Mouse (Mus musculus) cerebellum, postnatal 25 days (tissue): ENCODE data around the gene Nr2c2ap.

Source experiments
- DNase-seq, 2 experiments: peaks; one replicate each; pipeline ENCODE4 v3.0.0; 2021; ENCODE audit warnings: mixed read lengths in 2 of 2

Nr2c2ap gene

DNA sequence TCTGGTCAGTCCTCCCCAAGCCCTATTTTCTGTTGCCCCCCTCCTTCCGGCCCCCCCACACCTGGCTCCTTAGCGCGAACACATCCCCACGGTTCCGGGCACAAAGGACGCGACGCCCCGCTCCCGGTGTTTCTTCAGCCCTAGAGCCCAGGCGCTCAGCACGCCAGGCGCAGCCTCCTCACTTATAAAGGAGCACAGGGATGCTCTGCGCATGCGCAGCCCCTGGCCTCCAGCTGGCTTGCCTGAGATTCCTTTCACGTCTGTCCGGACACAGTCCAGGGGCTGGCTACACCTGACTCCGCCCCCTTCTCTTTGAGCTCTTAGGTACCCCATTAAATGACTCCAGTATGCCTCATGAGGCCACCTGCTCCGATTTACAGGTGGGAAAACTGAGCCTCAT lies 10.5 kb upstream of the Nr2c2ap start, which contains the start of gene Ncan:
TSS of gene Ncan (minus strand) at position 207 of the 400 bp plus-strand sequence.
- peak; percentile 92 to 94 for DNase-seq

DNA sequence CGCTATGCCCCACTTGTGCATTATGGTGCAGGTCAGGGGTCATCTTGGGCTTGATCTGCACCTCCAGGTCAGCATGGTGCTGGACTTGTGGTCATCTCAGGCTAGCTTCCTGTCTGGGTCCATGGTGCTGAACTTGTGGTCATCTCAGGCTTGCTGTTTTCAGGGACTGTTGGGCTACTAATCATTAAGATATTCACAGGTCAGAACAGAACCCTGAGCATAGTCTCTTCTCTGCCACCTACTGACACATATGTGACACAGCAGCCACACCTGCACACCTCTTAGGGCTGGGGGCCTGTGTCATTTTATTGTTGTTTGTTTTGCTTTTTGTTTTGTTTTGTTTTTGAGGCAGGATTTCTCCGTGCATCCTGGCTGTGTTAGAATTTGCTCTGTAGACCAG lies 8.3 kb upstream of the Nr2c2ap start:
- peak in 1 of 2 experiments; percentile 36 for DNase-seq

DNA sequence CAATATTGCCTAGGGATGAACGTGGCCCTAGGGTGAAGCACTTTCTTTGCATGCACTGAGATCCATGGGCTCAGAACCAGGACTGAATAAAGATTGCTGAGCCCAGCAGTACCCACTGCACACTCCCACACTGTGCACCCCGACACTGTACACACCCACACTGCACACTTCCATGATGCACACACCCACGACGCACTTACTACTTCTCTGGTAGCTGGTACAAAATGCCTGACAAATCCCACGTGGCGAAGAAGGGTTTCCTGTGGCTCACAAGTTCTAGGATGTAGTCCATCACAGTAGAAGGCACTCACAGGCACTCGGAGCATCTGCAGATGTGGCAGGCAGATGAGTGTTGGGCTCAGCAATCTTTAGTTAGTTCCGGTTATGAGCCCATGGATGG lies 6.1 kb upstream of the Nr2c2ap start:
- DNase-seq = no peak

DNA sequence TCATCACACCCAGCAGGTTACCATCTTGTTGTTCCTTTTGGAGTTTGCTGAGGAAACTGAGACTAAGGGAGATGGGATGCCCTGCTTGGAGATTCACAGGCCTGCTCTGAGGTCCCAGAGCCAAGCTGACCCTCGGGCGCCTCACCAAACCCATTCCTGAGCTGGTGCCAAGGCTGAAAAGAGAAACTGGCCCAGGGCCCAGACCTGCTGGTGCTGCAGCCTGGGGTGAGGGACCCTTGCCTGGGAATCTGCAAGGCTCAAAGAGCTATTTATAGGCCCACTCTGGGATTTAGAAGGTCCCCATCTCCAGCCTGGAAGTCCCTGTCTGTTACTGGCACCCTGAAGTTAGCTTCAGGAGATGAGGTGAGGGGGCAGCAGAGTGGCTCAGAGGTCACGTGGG lies 2.7 kb upstream of the Nr2c2ap start:
- DNase-seq = peak; percentile 41 to 60

DNA sequence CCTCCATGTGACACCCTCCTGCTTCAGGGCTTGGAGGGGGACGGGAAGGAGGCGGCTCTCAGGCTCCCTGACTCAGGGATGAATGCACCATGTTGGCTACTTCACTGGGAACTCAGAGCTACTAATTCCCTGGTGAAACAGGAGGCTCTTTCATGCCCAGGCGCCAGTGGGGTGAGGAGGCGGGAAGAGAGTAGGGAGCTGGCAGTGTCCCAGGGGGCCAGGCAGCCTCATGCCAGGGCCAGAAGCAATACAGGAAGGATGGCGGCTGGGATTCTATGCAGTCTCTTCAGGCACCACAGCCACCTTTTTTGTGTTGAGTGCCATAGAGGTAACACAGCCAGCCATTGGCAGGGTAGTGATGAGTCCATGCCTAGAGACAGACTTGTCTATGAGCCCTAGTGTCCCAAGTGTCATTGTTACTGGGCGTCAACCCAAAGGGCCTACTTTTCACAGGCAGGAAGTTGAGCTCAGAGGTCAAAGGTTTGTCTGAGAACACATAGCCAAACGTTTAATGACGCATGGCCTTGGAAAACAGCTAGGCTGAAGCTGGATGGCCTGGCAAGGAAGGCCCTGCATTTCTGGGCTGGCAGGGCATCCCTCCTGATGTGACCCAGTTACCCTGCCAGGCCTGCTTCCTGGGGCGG lies 1.7 kb upstream of the Nr2c2ap start:
- DNase-seq = peak; percentile 50 to 71

DNA sequence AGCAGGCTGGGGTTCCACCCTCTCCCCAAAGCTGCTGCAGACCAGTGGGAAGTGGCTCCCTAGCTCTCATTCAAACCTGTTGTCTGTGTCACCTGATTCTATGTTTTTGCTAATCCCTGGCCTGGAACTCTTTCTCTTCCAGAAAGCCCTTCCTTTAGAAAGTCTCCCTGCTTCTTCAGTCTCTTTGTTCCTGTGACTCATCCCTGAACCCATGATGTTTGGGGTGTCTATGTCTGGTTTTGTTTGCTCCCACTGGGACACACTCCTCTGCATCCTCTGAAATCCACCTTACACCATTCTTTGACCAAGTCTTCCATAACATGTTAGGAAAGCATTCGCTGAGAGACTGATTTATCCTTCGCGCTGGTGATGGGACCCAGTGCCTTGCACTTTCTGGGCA lies 1.1 kb upstream of the Nr2c2ap start:
- no peak for DNase-seq

DNA sequence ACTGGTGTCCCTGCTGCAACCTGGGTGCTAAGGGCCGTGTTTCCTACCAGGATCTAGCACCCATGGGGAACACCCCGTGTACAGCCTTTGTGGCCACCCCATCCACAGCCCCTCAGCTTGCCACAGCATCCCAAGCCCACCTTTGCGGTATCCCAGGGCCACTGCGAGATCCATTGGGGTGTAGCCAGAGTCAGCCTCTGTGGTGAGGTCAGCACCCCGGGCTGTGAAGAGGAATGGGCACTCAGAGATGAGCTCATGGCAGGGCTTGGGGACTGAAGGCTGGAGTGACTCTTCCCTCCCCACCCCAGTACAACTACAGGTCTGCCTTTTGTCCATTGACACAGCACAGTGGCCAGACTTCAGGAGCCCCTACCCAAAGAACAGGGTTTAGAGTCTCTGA lies 3.0 kb downstream of the Nr2c2ap start:
- no peak for DNase-seq

DNA sequence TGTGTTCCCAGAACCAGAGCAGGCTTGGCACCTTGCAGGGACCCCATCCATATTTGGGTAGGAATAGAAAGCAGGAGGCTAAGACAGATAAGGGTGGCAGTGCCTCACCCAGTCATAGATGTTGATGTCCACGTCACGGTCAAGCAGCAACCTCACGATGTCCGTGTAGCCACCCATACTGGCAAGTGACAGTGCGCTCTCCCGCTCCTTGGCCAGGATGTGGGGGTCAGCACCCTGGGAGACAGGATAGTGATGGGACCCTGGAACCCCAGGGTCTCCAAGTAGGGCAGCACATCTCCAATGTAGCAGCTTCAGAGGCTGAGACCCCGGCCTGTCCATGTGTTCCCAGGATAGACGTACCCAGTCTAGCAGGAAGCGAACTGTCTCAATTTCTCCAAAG lies 3.8 kb downstream of the Nr2c2ap start:
- no peak for DNase-seq

DNA sequence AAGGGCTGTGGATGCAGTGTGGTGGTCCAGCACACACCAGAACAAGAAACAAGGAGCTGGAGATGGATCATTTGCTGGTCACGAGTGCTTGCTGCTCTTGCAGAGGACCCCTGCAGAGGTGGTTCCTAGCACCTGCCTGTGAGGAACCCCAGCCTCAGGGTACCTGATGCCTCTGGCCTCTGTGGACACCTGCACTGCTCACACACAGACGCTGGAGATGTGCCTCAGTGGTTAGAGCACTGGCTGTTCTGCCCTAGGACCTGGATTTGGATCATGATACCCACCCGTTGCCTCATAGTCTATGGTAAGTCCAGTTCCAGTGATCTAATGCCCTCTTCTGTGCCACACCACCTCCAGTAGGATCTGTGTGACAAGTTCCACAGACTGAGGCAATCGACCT lies 5.5 kb downstream of the Nr2c2ap start:
- no peak for DNase-seq

DNA sequence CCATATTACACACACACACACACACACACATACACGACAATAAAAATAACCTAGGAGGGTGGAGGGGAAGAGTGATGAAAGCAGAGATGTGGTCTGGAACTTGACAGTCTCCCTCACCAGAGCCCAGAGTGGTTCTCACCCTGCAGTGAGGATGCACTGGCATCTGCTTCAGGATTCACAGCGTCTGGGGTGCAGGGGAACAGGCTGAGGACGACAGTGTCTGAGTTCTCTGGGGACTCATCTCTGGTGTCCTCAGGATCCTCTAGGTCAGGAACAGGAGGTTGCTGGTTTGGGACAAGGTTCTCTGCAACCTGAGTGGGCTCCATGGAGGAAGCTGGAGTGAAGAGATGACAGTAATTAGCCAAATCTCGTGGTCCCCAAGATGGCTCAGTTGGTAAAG lies 6.8 kb downstream of the Nr2c2ap start:
- DNase-seq = no peak

DNA sequence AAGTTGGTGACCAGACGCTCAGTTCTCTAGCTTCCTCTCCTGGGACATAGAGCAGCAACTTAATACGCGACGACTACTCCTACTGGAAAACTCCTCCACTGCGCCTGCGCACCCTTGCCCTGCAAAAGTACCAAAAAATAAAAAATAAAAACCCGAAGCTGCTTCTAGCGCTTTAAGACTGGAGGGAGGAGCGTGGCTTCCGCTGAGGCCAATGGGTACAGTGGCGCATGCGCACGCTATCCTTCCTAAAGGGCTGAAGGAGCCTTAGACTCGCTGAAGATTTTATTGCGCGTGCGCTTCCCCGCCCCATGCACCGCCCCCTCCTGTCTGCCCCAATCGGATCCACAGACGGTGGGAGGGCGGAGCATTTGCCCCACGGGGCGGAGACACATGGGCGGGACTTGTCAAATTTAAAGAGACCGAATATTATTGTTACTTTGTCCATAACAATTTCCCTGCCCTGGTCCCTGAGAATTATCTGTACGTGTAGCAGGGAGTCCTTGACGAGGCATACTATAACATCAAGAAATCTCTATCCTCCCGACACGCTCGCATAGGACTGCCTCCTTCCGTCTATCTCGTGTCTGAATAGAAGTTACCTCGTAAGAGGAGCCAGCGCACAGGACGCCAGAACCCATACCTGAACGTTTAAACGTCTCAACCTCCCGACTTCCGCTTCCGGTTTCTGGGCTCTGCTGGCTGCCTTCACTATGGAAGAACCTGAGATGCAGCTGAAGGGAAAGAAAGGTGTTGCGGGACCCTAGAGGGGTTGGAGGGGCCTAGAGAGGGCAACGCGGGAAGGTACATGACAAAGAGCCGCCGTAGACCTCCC lies 8.1 kb downstream of the Nr2c2ap start, which contains the start of the genes Rfxank, Borcs8 and Mef2b:
TSS of gene Rfxank (minus strand) at position 129 of the 832 bp plus-strand sequence.
TSS of gene Borcs8 (plus strand) at position 474 of the 832 bp plus-strand sequence.
TSS of gene Mef2b (plus strand) at position 686 of the 832 bp plus-strand sequence.
- peak; percentile 97 to 99 for DNase-seq

DNA sequence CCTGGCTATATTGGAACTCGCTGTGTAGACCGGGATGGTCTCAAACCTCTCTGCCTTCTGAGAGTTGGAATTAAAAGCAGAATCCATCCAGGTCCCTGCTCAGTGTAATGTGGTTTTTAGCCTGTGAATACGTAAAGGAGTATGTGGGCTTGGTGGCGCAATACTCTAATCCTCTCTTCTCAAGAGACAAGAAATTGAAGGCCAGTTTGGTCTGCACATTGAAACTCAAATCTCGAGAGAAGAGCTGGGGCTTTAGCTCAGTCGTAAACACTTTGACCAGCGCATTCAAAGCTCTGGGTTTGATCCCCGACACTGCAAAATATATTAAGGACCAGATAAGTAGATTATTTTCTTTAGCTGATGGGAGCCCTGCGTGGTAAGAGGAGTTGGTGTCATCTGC lies 8.8 kb downstream of the Nr2c2ap start:
- no peak for DNase-seq

DNA sequence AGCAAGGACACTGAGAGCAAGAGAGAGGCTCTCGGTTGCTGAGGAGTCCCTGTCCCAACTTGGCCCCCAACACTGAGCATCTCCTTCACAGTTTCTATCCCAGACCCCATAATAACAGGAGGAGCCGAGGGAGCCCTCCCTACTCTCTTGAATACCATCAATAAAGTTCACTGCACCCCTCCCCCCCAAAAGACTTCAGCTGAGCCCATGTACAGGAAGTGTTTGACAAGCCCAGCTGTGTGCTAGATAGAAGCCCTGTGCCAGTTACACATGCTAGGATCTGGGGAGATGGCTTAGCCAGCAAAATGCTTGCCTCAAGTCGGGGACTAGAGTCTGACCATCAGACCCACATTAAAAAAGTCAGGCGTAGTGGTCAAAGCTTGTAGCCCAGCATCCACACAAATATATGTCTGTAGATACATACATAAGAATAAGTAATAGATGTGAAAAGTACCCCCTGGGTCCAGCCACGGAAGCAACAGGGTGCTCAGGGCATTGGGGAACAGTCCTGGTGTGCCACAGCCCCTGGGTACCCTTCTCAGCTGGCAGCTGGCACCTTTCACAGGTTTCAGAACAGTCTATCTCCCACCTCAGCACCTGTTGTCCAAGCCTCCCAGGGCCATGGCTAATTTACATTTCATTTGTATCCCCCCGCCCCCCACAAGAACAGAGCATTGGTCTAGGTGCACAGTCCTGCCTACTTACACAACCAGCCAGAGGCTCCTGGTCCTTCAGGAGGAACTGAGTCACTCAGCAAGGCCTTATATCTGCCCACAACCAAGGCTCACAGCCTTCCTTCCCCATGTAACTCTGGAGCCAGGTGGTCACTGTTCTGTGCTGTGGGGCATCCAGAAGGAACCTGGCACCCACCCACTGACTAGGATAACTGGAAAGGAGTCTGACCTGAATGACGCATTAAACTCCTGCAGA lies 16.8 kb downstream of the Nr2c2ap start:
- DNase-seq = no peak

DNA sequence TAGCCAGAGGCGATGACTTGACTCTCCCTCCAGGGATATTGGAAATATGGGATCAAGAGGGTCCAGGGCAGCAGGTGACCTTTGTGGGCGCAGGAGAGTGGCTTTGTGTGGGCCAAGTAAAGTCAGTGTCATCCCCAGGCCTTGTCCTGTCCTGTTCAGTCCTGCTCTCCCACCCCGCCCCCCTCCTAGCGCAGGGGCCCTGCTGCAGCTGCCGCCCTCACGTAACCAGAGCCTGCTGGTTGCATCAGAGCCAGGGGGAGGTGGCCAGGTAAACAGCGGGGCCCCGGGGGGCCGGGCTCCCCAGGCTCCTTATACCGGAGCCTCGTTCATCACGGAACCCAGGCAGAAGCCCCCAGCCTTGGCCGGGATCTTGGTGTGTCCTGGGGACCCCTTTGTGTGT lies 19.0 kb downstream of the Nr2c2ap start:
- DNase-seq = no peak

DNA sequence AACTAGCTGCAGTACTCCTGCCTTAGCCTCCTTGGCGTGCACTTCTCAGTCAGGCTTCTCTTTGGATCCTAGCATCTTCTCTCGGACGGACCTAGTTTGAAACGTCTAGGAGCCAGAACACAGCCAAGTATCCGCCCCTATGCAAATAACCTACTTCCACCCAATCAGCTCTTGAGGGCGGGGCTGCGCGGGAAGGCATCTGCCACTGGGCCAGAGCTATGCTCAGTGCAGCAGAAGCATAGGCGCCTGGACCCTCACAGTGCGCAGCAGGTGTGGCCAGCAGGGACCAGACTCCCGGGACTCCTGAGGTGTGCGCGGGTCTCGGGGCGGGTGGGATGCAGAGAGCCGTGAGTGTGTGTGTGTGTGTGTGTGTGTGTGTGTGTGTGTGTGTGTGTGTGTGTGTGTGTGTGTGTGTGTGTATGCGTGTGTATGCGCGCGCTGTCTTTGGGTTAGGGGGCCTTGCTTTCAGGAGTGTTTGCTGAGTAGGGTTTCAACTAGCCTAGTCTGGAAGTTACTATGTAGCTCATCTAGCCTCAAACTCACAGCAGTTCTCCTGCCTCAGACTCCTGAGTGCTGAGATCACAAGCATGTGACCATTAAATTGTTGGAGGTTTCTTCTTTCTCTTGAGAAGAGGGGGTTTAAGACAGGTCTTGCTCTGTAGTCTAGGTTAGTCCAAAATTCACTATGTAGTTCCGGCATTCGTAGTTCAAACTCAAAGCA lies 21.6 kb downstream of the Nr2c2ap start:
- peak; percentile 42 to 68 for DNase-seq

DNA sequence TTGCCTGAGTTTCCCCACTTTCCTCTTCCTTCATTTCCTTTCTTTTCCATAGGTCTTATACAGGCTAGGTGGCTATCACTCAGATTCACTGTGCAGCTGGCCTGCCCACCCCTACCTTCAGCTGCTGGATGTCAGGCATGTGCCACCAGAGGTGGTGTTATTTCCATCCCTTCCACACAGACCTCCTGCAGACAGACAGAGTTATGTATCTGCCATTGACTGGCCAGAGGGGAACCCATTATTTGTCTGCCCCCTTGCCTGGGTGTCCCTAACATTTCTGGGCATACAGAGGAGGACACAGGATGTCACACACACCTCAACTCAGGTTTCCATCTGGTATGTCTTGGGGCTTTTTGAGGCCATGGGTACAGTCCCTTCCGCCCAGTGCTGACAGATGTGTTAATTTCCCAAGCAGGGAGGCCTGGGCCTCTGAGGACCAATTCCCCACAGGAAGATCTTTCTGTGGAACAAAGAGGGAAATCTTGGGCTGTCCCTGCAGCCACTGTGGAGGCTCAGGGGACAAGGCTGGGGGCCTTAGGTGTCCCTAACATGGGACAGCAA lies 26.2 kb downstream of the Nr2c2ap start:
- no peak for DNase-seq

DNA sequence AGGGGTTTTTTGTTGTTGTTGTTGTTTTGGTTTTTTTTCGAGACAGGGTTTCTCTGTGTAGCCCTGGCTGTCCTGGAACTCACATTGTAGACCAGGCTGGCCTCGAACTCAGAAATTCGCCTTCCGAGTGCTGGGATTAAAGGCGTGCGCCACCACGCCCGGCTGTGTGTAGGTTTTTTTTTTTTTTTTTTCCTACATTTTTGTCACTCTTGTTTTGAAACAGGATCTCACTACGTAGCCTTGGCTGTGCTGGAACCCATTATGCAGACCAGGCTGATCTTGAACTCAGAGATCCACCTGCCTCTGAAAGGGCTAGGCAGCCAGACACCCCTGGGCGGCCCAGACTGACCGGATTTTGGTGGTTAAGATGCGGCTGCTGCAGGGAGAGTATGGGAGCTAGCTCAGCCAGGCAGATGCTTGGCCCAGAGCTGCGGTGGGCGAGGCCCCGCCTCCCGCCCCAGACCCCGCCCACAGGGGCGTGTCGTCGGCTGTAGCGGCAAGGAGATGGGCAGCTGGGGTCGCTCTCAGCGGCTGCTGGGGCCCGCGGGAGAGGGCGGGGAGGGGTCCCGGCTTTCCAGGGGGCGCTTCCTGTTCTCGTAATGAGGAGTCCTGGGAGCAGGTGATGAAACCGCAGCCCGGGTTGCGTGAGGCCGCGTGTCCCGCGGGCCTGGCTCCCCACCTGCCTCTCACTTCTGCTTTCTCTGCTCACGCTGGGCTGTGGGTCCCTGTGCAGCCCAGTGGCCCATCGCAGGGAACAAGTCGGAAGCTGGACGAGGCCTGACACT lies 27.1 kb downstream of the Nr2c2ap start:
- DNase-seq = peak; percentile 58 to 70

DNA sequence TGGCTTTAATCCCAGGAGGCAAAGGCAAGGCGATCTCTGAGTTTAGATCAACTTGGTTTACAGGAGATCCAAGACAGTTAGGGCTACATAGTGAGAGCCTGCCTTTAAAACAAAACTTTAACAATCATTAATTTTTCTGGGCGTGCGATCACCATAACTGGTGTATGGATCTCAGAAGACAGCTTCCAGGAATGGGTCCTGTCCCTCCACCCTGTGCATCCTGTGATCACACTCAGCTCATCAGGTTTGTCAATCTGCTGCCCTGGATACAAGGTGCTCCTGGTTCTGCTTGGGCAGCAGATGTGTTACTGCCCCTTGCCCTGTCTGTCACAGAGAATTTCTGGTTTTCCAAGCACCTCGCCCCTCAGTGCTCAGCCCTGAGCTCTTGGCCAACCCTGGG lies 28.1 kb downstream of the Nr2c2ap start:
- DNase-seq = no peak

DNA sequence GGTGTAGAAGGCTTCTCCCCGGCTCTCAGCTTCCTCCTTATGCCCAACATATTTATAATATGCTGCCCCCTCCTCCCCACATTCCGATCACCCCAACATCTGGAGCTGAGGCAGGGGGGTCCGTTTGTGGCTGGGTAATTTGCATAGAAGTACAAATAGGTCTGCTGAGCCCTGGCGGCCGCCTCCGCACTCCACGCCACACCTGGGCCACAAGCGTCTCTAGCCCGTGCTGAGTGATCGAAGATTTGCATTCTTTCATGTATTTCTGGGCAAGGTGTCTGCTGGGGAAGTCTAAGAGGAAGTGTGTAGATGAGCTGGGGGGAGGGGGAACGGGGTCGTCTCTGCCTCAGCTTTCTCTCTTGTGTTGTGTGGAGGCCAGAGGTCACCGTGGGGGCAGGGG lies 28.9 kb downstream of the Nr2c2ap start:
- DNase-seq = no peak

DNA sequence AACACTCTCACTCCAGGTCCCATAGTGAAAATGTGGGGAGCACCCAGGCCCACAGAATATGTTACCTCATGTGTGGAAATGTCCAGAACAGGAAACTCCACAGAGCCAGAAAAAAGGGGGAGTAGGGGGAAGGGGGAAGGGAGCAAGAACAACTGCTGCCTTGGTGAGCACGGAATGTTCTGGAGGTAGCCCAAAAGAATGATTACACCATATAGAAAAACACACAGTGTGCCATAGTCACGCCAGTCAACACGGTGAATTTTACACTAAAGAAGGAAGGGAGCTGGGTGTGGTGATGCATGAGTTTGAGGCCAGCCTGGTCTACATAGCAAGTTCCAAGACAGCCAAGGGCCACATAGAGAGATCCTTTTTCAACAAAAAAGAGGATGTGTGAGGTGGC lies 32.2 kb downstream of the Nr2c2ap start:
- no peak for DNase-seq

DNA sequence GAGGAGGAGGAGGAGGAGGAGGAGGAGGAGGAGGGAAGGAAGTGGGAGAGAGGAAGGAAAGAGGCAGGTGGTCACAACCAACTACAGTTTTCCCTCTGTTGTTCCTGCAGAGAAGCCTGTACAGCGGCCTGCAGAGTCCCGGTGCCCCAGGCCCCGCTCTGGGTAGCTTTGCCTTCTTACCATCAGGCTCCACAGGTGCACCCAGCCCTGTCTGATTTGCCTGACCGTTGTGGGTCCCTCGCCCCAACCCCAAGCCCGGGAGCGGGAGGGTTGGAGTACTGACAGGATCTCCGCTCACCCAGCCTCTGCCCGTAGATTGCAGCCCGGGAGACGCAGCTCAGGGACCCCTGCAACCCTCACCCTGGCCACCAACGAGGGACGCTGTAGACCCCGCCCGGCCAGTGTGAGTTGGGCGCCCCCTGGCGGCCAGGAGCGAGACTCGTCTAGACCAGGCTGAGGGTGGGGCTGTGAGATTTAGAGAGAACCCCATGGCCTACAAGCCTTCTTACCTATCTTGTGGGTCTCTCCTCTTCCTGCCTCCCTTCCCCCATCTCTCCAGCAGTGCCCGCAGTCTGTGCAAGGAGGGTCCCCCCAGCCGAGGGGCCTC lies 35.5 kb downstream of the Nr2c2ap start:
- DNase-seq = peak; percentile 75 to 86
